Mouse (Mus musculus) heart, adult 8-10 months (tissue): ENCODE results near the gene Muc3. TPM values are rescaled to one million over a fixed set of nuclear protein-coding genes. Genes with fewer than 3 reads are reported as not detected.

Source experiments
- DNase-seq: peaks from one replicate; pipeline ENCODE4 v3.0.0; 2022; ENCODE audit warnings: low spot score
- total RNA-seq, 4 experiments: library from RNA; stranded (reverse); gene quantifications; 2 replicates each; pipeline ENCODE4 v1.2.4; 2022

Gene Muc3
- total RNA-seq, 4 experiments from 2014 or later: not detected

- no peak for DNase-seq
These were observed 54.0 kb downstream of the Muc3 start for GRCm38 (mm10) chr5:137095135-137095534.

GRCm38 (mm10) chr5:137093720-137094119 is 55.4 kb downstream of the Muc3 start:
- DNase-seq: peak; percentile 64

GRCm38 (mm10) chr5:137091560-137091959 is 57.6 kb downstream of the Muc3 start:
- no peak for DNase-seq

- DNase-seq: no peak
These were observed 58.3 kb downstream of the Muc3 start for GRCm38 (mm10) chr5:137090870-137091269.

- DNase-seq: peak; percentile 80
These were observed 61.7 kb downstream of the Muc3 start for GRCm38 (mm10) chr5:137087410-137087809.

GRCm38 (mm10) chr5:137085731-137086130 is 63.4 kb downstream of the Muc3 start:
- no peak for DNase-seq

- DNase-seq: no peak
These were observed 64.1 kb downstream of the Muc3 start for GRCm38 (mm10) chr5:137085021-137085420.

Other genes starting within 250 kb of the Muc3 start
- gene Ift22, start 241.2 kb downstream of the Muc3 start, total RNA-seq: 10 to 100 TPM in 2 of 4 experiments, 1 to 10 TPM in 2; 8.7 to 14.6 (median 10.3) TPM
- 100 to 1,000 TPM; 192 to 210 (median 197) TPM for gene Fis1, start 196.0 kb downstream of the Muc3 start, total RNA-seq
- 1 to 10 TPM; 5.1 to 8.7 (median 8.0) TPM for gene Cldn15, start 182.7 kb downstream of the Muc3 start, total RNA-seq
- gene Plod3, start 162.3 kb downstream of the Muc3 start, total RNA-seq: 10 to 100 TPM; 28.8 to 35.8 (median 34.9) TPM
- gene Znhit1, start 161.3 kb downstream of the Muc3 start, total RNA-seq: 10 to 100 TPM; 65.8 to 76.4 (median 71.6) TPM
- gene Vgf, start 122.9 kb downstream of the Muc3 start, total RNA-seq: not detected
- 10 to 100 TPM; 30.2 to 40.5 (median 38.2) TPM for gene Ap1s1, start 103.2 kb downstream of the Muc3 start, total RNA-seq
- 10 to 100 TPM; 33.2 to 59.2 (median 47.4) TPM for gene Serpine1, start 77.1 kb downstream of the Muc3 start, total RNA-seq
- gene Trim56, start 33.1 kb downstream of the Muc3 start, total RNA-seq: 10 to 100 TPM; 20.2 to 22.1 (median 21.5) TPM
- under 1 TPM in 3 of 4 experiments, not detected in 1; 0.23 to 0.60 (median 0.28) TPM for gene Muc3a, start 63.1 kb upstream of the Muc3 start, total RNA-seq
- gene Ache, start 138.2 kb upstream of the Muc3 start, total RNA-seq: 1 to 10 TPM; 1.5 to 3.3 (median 1.9) TPM
- gene Ufsp1, start 145.3 kb upstream of the Muc3 start, total RNA-seq: 10 to 100 TPM in 2 of 4 experiments, 1 to 10 TPM in 2; 7.7 to 10.4 (median 9.7) TPM
- 10 to 100 TPM; 54.4 to 62.6 (median 60.3) TPM for gene Srrt, start 158.4 kb upstream of the Muc3 start, total RNA-seq
- 10 to 100 TPM; 11.5 to 13.2 (median 12.4) TPM for gene Trip6, start 165.1 kb upstream of the Muc3 start, total RNA-seq
- gene Slc12a9, start 184.3 kb upstream of the Muc3 start, total RNA-seq: 1 to 10 TPM; 1.3 to 2.1 (median 2.0) TPM
- gene Ephb4, start 200.8 kb upstream of the Muc3 start, total RNA-seq: 10 to 100 TPM; 43.7 to 47.3 (median 46.3) TPM